Mouse (Mus musculus) heart, postnatal 0 days (tissue): ENCODE measurements around the gene Flt3.

Experiments
- CTCF ChIP-seq: IDR thresholded peaks from 2 replicates; pipeline ENCODE4 v1.5.1; 2016; ENCODE audit warnings: antibody characterized with exemption, control low read depth, low read depth
- EP300 ChIP-seq: IDR thresholded peaks from 2 replicates; pipeline ENCODE4 v1.6.1; 2016; ENCODE audit warnings: antibody characterized with exemption, low read depth

- TF ChIP-seq CTCF: no peak; the same call in 1 of the 2 replicates
- TF ChIP-seq EP300: no peak
Measured at GRCm38 (mm10) chr5:147294121-147294520, 106.2 kb downstream of the Flt3 start.
